Mouse (Mus musculus): ENCODE measurements around the gene Ube2v1.

DNA sequence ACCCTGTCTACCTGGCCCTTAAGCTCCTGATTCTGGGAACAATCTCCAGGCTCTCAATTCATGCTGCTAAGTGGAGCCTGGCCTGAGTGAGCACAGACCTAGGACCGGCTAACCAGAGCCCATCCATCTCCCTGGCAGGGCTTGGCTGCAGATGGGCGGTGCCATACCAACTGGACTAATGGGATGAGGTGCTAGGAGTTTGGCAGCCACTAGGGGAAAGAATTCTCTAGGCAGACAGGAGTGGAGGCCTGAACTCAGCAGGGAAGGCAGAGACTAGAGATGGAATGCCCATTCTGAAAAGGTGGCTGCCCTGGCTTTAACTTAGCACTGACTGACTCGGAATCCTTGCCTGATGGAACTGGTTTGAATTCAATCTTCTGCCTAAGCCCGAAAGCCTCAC is 14.5 kb upstream of the Ube2v1 start:
- no peak for TF ChIP-seq CTCF (IDR thresholded peaks at IDR 0.05; ENCODE audit: insufficient read depth, low read length)
- no peak for TF ChIP-seq POLR2A (IDR thresholded peaks at IDR 0.05; ENCODE audit: borderline replicate concordance, extremely low read depth, low read depth, low read length)

Measured in lung, adult 2 months (tissue).